Mouse (Mus musculus): Measurements from ENCODE around the gene Usp19.

Usp19 gene

GRCm38 (mm10) chr9:108466219-108466618 is 24.2 kb upstream of the Usp19 start:
- in situ Hi-C loops (cut with MboI; ENCODE audit: unreplicated experiment in 2 of 2): no loop called here

- in situ Hi-C loops (cut with MboI; ENCODE audit: unreplicated experiment in 2 of 2): no loop called here
These were observed 21.0 kb upstream of the Usp19 start for GRCm38 (mm10) chr9:108469430-108469829.

- in situ Hi-C loops (cut with MboI; ENCODE audit: unreplicated experiment in 2 of 2): no loop called here
These were observed 20.6 kb upstream of the Usp19 start for GRCm38 (mm10) chr9:108469845-108470244.

GRCm38 (mm10) chr9:108474528-108474927 is 15.9 kb upstream of the Usp19 start:
- in situ Hi-C loops (cut with MboI; ENCODE audit: unreplicated experiment in 2 of 2): no loop called here

- in situ Hi-C loops (cut with MboI; ENCODE audit: unreplicated experiment in 2 of 2): no loop called here
These were observed 11.7 kb upstream of the Usp19 start for GRCm38 (mm10) chr9:108478638-108479156.

- in situ Hi-C loops (cut with MboI; ENCODE audit: unreplicated experiment in 2 of 2): no loop called here
These were observed 11.2 kb upstream of the Usp19 start for GRCm38 (mm10) chr9:108479241-108479640.

- in situ Hi-C loops (cut with MboI; ENCODE audit: unreplicated experiment in 2 of 2): no loop called here
These were observed 10.6 kb upstream of the Usp19 start, which contains the start of gene Lamb2 for GRCm38 (mm10) chr9:108479721-108480351. TSS of gene Lamb2 (plus strand) at chr9:108479736.

- in situ Hi-C loops (cut with MboI; ENCODE audit: unreplicated experiment in 2 of 2): no loop called here
These were observed 9.4 kb upstream of the Usp19 start for GRCm38 (mm10) chr9:108480813-108481519.

GRCm38 (mm10) chr9:108481520-108482210 is 8.7 kb upstream of the Usp19 start:
- in situ Hi-C loops (cut with MboI; ENCODE audit: unreplicated experiment in 2 of 2): no loop called here

GRCm38 (mm10) chr9:108483051-108483790 is 7.2 kb upstream of the Usp19 start:
- in situ Hi-C loops (cut with MboI; ENCODE audit: unreplicated experiment in 2 of 2): no loop called here

- in situ Hi-C loops (cut with MboI; ENCODE audit: unreplicated experiment in 2 of 2): no loop called here
These were observed 6.4 kb upstream of the Usp19 start for GRCm38 (mm10) chr9:108484021-108484420.

- in situ Hi-C loops (cut with MboI; ENCODE audit: unreplicated experiment in 2 of 2): no loop called here
These were observed 5.0 kb upstream of the Usp19 start for GRCm38 (mm10) chr9:108485301-108485875.

- in situ Hi-C loops (cut with MboI; ENCODE audit: unreplicated experiment in 2 of 2): no loop called here
These were observed 3.4 kb upstream of the Usp19 start for GRCm38 (mm10) chr9:108486973-108487530.

GRCm38 (mm10) chr9:108488403-108488802 is 2.0 kb upstream of the Usp19 start:
- in situ Hi-C loops (cut with MboI; ENCODE audit: unreplicated experiment in 2 of 2): no loop called here

GRCm38 (mm10) chr9:108489215-108489614 is 1.2 kb upstream of the Usp19 start:
- in situ Hi-C loops (cut with MboI; ENCODE audit: unreplicated experiment in 2 of 2): no loop called here

GRCm38 (mm10) chr9:108489702-108490558 is 472 bp upstream of the Usp19 start:
- in situ Hi-C loops (cut with MboI; ENCODE audit: unreplicated experiment in 2 of 2): no loop called here

- in situ Hi-C loops (cut with MboI; ENCODE audit: unreplicated experiment in 2 of 2): no loop called here
These were observed 831 bp downstream of the Usp19 start for GRCm38 (mm10) chr9:108491286-108491580.

GRCm38 (mm10) chr9:108492043-108492750 is 1.8 kb downstream of the Usp19 start:
- in situ Hi-C loops (cut with MboI; ENCODE audit: unreplicated experiment in 2 of 2): no loop called here

GRCm38 (mm10) chr9:108493246-108493645 is 2.8 kb downstream of the Usp19 start:
- in situ Hi-C loops (cut with MboI; ENCODE audit: unreplicated experiment in 2 of 2): no loop called here

All from v-Abl transformed pro-B cells (cell line).